Mouse (Mus musculus): Measurements from ENCODE around the gene AC161166.1. TPM values are rescaled to one million over a fixed set of nuclear protein-coding genes. Genes with fewer than 3 reads are reported as not detected.

The AC161166.1 gene
- polyA plus RNA-seq, 1 experiment: not detected

DNA sequence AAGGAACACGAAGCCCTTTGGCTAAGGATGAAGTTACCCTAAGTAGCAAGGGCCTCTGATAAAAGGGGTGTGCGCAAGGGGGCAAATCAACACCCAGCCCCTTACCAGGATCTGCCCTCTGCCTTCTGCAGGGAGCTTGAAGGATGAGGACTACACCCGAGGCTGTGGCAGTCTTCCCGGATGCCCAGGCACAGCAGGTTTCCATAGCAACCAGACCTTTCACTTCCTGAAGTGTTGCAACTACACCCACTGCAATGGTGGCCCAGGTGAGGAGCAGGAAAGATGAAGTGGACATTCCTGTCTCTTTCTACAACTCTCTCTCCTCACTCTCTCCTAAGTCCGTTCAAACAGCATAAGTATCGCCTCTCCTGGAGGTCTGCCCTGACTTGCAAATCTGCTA lies 39.8 kb downstream of the AC161166.1 start:
- H3K27ac ChIP-seq (ENCODE audit: control insufficient read depth, insufficient read depth, low read depth, low read length, poor library complexity): no peak overlapping the region
- H3K4me1 ChIP-seq (ENCODE audit: control insufficient read depth, insufficient read depth, low read length): peaks cover 1% of the 10 kb centered on the region; the same call in 1 of the 2 replicates
- TF ChIP-seq POLR2A (IDR thresholded peaks at IDR 0.05; ENCODE audit: borderline replicate concordance, control insufficient read depth, low read depth, low read length) (no peak), CTCF (IDR thresholded peaks at IDR 0.05; ENCODE audit: control insufficient read depth, insufficient read depth, low read length) (no peak)
- WGBS: 67% methylated on average over 6 of the region's 6 CpGs
- no peak overlapping the region for H3K4me3 ChIP-seq (replicated peaks; ENCODE audit: control insufficient read depth, low read depth, low read length)

GRCm38 (mm10) chr7:24470356-24470755 lies 41.9 kb downstream of the AC161166.1 start:
- peaks cover 3% of the 10 kb centered on the region; the same call in 1 of the 2 replicates for H3K4me1 ChIP-seq (ENCODE audit: control insufficient read depth, insufficient read depth, low read length)
- no peak for TF ChIP-seq CTCF (IDR thresholded peaks at IDR 0.05; ENCODE audit: control insufficient read depth, insufficient read depth, low read length)
- no peak for TF ChIP-seq POLR2A (IDR thresholded peaks at IDR 0.05; ENCODE audit: borderline replicate concordance, control insufficient read depth, low read depth, low read length)
- H3K4me3 ChIP-seq (replicated peaks; ENCODE audit: control insufficient read depth, low read depth, low read length): no peak overlapping the region
- no peak overlapping the region for H3K27ac ChIP-seq (ENCODE audit: control insufficient read depth, insufficient read depth, low read depth, low read length, poor library complexity)
- 81% methylated on average over 7 of the region's 7 CpGs for WGBS

DNA sequence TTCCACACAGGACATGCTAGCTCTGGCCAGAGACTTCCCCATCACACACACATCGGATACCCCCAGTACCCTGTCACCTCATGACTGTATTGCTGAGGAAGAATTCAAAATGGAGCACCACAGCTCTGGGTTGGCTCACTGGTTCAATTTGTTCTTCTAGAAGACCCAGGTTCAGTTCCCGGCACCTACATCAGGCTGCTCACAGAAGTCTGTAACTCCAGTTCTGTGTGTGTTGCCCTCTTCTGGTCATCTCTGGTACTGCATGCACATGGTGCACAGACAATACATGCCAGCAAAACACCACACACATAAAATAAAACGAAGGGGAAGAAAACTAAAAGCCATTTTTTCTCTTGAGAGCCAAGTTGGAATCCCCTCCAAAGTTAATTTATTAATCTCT lies 43.1 kb downstream of the AC161166.1 start:
- TF ChIP-seq POLR2A (IDR thresholded peaks at IDR 0.05; ENCODE audit: borderline replicate concordance, control insufficient read depth, low read depth, low read length): no peak
- 0 out of 2 replicates have a peak, but pooled peaks have one; percentile 32 for TF ChIP-seq CTCF (IDR thresholded peaks at IDR 0.05; ENCODE audit: control insufficient read depth, insufficient read depth, low read length)
- WGBS: 85% methylated on average over 3 of the region's 3 CpGs
- Histone ChIP-seq H3K4me1 (ENCODE audit: control insufficient read depth, insufficient read depth, low read length) (peaks cover 5% of the 10 kb centered on the region), H3K4me3 (replicated peaks; ENCODE audit: control insufficient read depth, low read depth, low read length) (no peak overlapping the region), H3K27ac (ENCODE audit: control insufficient read depth, insufficient read depth, low read depth, low read length, poor library complexity) (no peak overlapping the region)

DNA sequence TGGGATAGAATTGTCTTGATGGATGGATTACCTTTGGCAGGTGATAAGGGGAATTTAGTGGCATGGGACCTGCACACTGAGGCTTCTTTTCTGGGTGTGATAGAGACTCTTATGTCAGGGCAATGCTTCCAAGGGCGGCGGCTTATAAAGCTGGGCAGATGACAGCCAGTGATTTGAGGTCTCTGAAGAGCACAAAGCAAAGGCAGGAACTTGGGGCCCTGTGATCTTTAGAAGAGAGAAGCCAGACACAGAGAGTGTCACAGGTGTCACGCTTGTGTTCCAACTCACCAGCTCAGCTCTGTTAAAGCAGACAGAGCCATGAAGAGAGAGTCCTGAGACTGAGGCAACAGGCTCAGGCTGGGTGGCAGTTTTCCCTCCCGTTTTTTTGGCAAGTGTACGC lies 44.4 kb downstream of the AC161166.1 start:
- 81% methylated on average over 5 of the region's 5 CpGs for WGBS
- no peak for TF ChIP-seq POLR2A (IDR thresholded peaks at IDR 0.05; ENCODE audit: borderline replicate concordance, control insufficient read depth, low read depth, low read length)

DNA sequence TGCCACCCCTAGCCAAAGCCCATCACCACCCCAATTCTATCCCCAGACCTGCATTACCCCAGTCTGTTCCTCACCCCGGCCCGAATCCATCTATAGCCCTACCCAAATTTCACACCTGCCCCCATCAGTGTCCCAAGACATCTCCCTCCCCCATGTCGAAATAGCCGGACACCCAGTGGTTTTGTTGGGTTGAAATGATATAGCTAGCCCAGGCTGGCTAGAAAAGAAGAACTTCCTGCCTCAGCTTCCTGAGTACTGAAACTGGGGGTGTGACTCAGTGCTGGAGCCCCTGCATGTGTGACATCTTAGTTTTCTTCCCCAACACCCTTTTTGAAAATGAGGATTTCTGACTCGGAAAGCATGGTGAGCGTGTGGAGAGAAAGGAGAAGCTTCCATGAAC lies 45.4 kb downstream of the AC161166.1 start:
- H3K4me1 ChIP-seq (ENCODE audit: control insufficient read depth, insufficient read depth, low read length): peaks cover 5% of the 10 kb centered on the region
- peak overlapping the region; percentile 40 for H3K4me3 ChIP-seq (replicated peaks; ENCODE audit: control insufficient read depth, low read depth, low read length)
- H3K27ac ChIP-seq (ENCODE audit: control insufficient read depth, insufficient read depth, low read depth, low read length, poor library complexity): peak overlapping the region; percentile 38
- WGBS: 30% methylated on average over 6 of the region's 6 CpGs
- TF ChIP-seq CTCF (IDR thresholded peaks at IDR 0.05; ENCODE audit: control insufficient read depth, insufficient read depth, low read length) (no peak), POLR2A (IDR thresholded peaks at IDR 0.05; ENCODE audit: borderline replicate concordance, control insufficient read depth, low read depth, low read length) (no peak)

More for the DNA sequence above, 44.4 kb downstream of the AC161166.1 start:
- H3K27ac ChIP-seq (ENCODE audit: control insufficient read depth, insufficient read depth, low read depth, low read length, poor library complexity): no peak overlapping the region
- no peak overlapping the region for H3K4me3 ChIP-seq (replicated peaks; ENCODE audit: control insufficient read depth, low read depth, low read length)
- H3K4me1 ChIP-seq (ENCODE audit: control insufficient read depth, insufficient read depth, low read length): peaks cover 5% of the 10 kb centered on the region

GRCm38 (mm10) chr7:24462388-24463319 lies 49.6 kb downstream of the AC161166.1 start, which contains the start of gene Plaur:
Gene Plaur, plus strand, starts transcription at chr7:24462484.
- WGBS: under 1% methylated on average over 27 of the region's 27 CpGs
- peak within 1 kb of the TSS; percentile 90 for H3K27ac ChIP-seq (ENCODE audit: control insufficient read depth, insufficient read depth, low read depth, low read length, poor library complexity)
- TF ChIP-seq CTCF (IDR thresholded peaks at IDR 0.05; ENCODE audit: control insufficient read depth, insufficient read depth, low read length) (no peak), POLR2A (IDR thresholded peaks at IDR 0.05; ENCODE audit: borderline replicate concordance, control insufficient read depth, low read depth, low read length) (peak; percentile 90)
- H3K4me3 ChIP-seq (replicated peaks; ENCODE audit: control insufficient read depth, low read depth, low read length): peak within 1 kb of the TSS; percentile 87
- H3K4me1 ChIP-seq (ENCODE audit: control insufficient read depth, insufficient read depth, low read length): peaks cover 8% of the 10 kb centered on the region

- H3K27ac ChIP-seq (ENCODE audit: control insufficient read depth, insufficient read depth, low read depth, low read length, poor library complexity): peak overlapping the region; percentile 85
- TF ChIP-seq POLR2A (IDR thresholded peaks at IDR 0.05; ENCODE audit: borderline replicate concordance, control insufficient read depth, low read depth, low read length) (no peak), CTCF (IDR thresholded peaks at IDR 0.05; ENCODE audit: control insufficient read depth, insufficient read depth, low read length) (no peak)
- peaks cover 12% of the 10 kb centered on the region for H3K4me1 ChIP-seq (ENCODE audit: control insufficient read depth, insufficient read depth, low read length)
- peak overlapping the region; percentile 40 for H3K4me3 ChIP-seq (replicated peaks; ENCODE audit: control insufficient read depth, low read depth, low read length)
- 30% methylated on average over 14 of the region's 14 CpGs for WGBS
These were observed 50.7 kb downstream of the AC161166.1 start for GRCm38 (mm10) chr7:24461376-24462051.

Other genes starting within 250 kb of the AC161166.1 start
- not detected in 2 replicates for gene Zfp93, start 242.0 kb downstream of the AC161166.1 start, polyA plus RNA-seq (2011; ENCODE audit: insufficient read depth, insufficient read length, low replicate concordance, missing spikeins)
- 3.6 and 14.4 TPM in 2 replicates for gene Zfp61, start 211.2 kb downstream of the AC161166.1 start, polyA plus RNA-seq (2011; ENCODE audit: insufficient read depth, insufficient read length, low replicate concordance, missing spikeins)
- 1.9 and 5.4 TPM in 2 replicates for gene Zfp94, start 195.8 kb downstream of the AC161166.1 start, polyA plus RNA-seq (2011; ENCODE audit: insufficient read depth, insufficient read length, low replicate concordance, missing spikeins)
- gene Tescl, start 178.5 kb downstream of the AC161166.1 start, polyA plus RNA-seq (2011; ENCODE audit: insufficient read depth, insufficient read length, low replicate concordance, missing spikeins): not detected in 2 replicates
- not detected in 2 replicates for gene Lypd5, start 163.3 kb downstream of the AC161166.1 start, polyA plus RNA-seq (2011; ENCODE audit: insufficient read depth, insufficient read length, low replicate concordance, missing spikeins)
- gene Kcnn4, start 142.2 kb downstream of the AC161166.1 start, polyA plus RNA-seq (2011; ENCODE audit: insufficient read depth, insufficient read length, low replicate concordance, missing spikeins): 118 and 180 TPM in 2 replicates
- 32.3 and 59.7 TPM in 2 replicates for gene Smg9, start 112.8 kb downstream of the AC161166.1 start, polyA plus RNA-seq (2011; ENCODE audit: insufficient read depth, insufficient read length, low replicate concordance, missing spikeins)
- not detected in 2 replicates for gene Irgc1, start 60.2 kb downstream of the AC161166.1 start, polyA plus RNA-seq (2011; ENCODE audit: insufficient read depth, insufficient read length, low replicate concordance, missing spikeins)
- gene Plaur, start 50.0 kb downstream of the AC161166.1 start, polyA plus RNA-seq (2011; ENCODE audit: insufficient read depth, insufficient read length, low replicate concordance, missing spikeins): 31.6 and 85.4 TPM in 2 replicates
- 1.4 TPM in 1 of 2 replicates, not detected in the other for gene Cadm4, start 30.4 kb downstream of the AC161166.1 start, polyA plus RNA-seq (2011; ENCODE audit: insufficient read depth, insufficient read length, low replicate concordance, missing spikeins)
- 2.5 and 3.1 TPM in 2 replicates for gene Zfp428, start 5.4 kb downstream of the AC161166.1 start, polyA plus RNA-seq (2011; ENCODE audit: insufficient read depth, insufficient read length, low replicate concordance, missing spikeins)
- 2.9 and 3.4 TPM in 2 replicates for gene Irgq, start 18.2 kb upstream of the AC161166.1 start, polyA plus RNA-seq (2011; ENCODE audit: insufficient read depth, insufficient read length, low replicate concordance, missing spikeins)
- gene Pinlyp, start 33.7 kb upstream of the AC161166.1 start, polyA plus RNA-seq (2011; ENCODE audit: insufficient read depth, insufficient read length, low replicate concordance, missing spikeins): not detected in 2 replicates
- gene Xrcc1, start 33.8 kb upstream of the AC161166.1 start, polyA plus RNA-seq (2011; ENCODE audit: insufficient read depth, insufficient read length, low replicate concordance, missing spikeins): 67.2 and 129 TPM in 2 replicates
- gene Ethe1, start 75.1 kb upstream of the AC161166.1 start, polyA plus RNA-seq (2011; ENCODE audit: insufficient read depth, insufficient read length, low replicate concordance, missing spikeins): 15.8 and 25.9 TPM in 2 replicates
- gene Zfp575, start 75.2 kb upstream of the AC161166.1 start, polyA plus RNA-seq (2011; ENCODE audit: insufficient read depth, insufficient read length, low replicate concordance, missing spikeins): not detected in 2 replicates
- gene Phldb3, start 98.3 kb upstream of the AC161166.1 start, polyA plus RNA-seq (2011; ENCODE audit: insufficient read depth, insufficient read length, low replicate concordance, missing spikeins): 7.2 and 8.2 TPM in 2 replicates
- gene Lypd3, start 124.1 kb upstream of the AC161166.1 start, polyA plus RNA-seq (2011; ENCODE audit: insufficient read depth, insufficient read length, low replicate concordance, missing spikeins): not detected in 2 replicates
- gene Tex101, start 164.2 kb upstream of the AC161166.1 start, polyA plus RNA-seq (2011; ENCODE audit: insufficient read depth, insufficient read length, low replicate concordance, missing spikeins): not detected in 2 replicates
- gene BC049730, start 196.8 kb upstream of the AC161166.1 start, polyA plus RNA-seq (2011; ENCODE audit: insufficient read depth, insufficient read length, low replicate concordance, missing spikeins): not detected in 2 replicates
- 35.1 and 41.6 TPM in 2 replicates for gene Gm4763, start 214.5 kb upstream of the AC161166.1 start, polyA plus RNA-seq (2011; ENCODE audit: insufficient read depth, insufficient read length, low replicate concordance, missing spikeins)
- 44.1 and 111 TPM in 2 replicates for gene Cd177, start 247.9 kb upstream of the AC161166.1 start, polyA plus RNA-seq (2011; ENCODE audit: insufficient read depth, insufficient read length, low replicate concordance, missing spikeins)

Data from bone marrow, adult 2 months (tissue).